ENCODE assay signal across 30 mouse cellular contexts in the genomic region with DNA sequence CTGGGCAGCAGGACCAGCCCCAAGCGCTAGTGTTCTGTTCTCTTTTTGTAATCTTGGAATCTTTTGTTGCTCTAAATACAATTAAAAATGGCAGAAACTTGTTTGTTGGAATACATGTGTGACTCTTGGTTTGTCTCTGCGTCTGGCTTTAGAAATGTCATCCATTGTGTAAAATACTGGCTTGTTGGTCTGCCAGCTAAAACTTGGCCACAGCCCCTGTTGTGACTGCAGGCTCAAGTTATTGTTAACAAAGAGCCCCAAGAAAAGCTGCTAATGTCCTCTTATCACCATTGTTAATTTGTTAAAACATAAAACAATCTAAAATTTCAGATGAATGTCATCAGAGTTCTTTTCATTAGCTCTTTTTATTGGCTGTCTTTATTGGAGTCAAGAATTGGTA.
DNase-seq lines count a peak whose midpoint lies in the region; ATAC-seq and TF ChIP-seq lines count a peak whose summit lies in the region.
"Had no signal": no experiment of that assay in that cellular context is flagged by ENCODE, and none has a peak within 500 bp of the region (broad histone marks: within the 10 kb centered on the region; RNA-seq: fewer than 3 reads in every experiment).

No protein-coding gene starts in this region.

- DNase-seq in heart, adult 18-20 months = peak; percentile 9 to 11
- no peak for DNase-seq in heart, postnatal 25 days (ENCODE audit: low spot score)
- DNase-seq in kidney, postnatal 4 days = peak; percentile 35 to 57
- peak; percentile 1 for DNase-seq in lung, postnatal 14 days
- no peak for DNase-seq in lung, postnatal 36 days
- peak; percentile 21 for DNase-seq in adipocyte (ENCODE audit: low spot score)
- no peak for DNase-seq in gastrocnemius, adult 2 months
- DNase-seq: adrenal gland, adult 2 months; adrenal gland, postnatal 14 days; B cell, adult 2 months; cerebellum, adult 11-12 months; cerebellum, adult 8-10 months; cerebellum, postnatal 10 days; cerebellum, postnatal 36 days; embryo, embryonic 11 days; gastrocnemius, postnatal 14 days; heart, postnatal 36 days had no signal

- no peaks in the 10 kb centered on the region for H3K9me3 ChIP-seq in kidney, embryonic 15.5 days (replicated peaks)
- H3K9me3 ChIP-seq: embryonic facial prominence, embryonic 10.5 days; embryonic facial prominence, embryonic 13.5 days; forebrain, embryonic 12.5 days; forebrain, embryonic 15.5 days; G1E; hindbrain, embryonic 10.5 days; hindbrain, embryonic 13.5 days had no signal

- ATAC-seq in kidney, embryonic 15.5 days (replicated peaks; ENCODE audit: low FRiP score) = no peak
- ATAC-seq: forebrain, embryonic 15.5 days; hindbrain, embryonic 16.5 days; Patski had no signal

- H3K27ac ChIP-seq in kidney, embryonic 15.5 days = no peak overlapping the region
- H3K27ac ChIP-seq in gastrocnemius, adult 2 months = no peak overlapping the region
- H3K27ac ChIP-seq: embryonic facial prominence, embryonic 10.5 days; embryonic facial prominence, embryonic 13.5 days; forebrain, embryonic 12.5 days; forebrain, embryonic 15.5 days; hindbrain, embryonic 10.5 days; hindbrain, embryonic 13.5 days had no signal

- H3K9ac ChIP-seq in kidney, embryonic 15.5 days = no peak overlapping the region
- H3K9ac ChIP-seq: embryonic facial prominence, embryonic 13.5 days; forebrain, embryonic 12.5 days; forebrain, embryonic 15.5 days; hindbrain, embryonic 13.5 days had no signal

- intact Hi-C loops in heart, postnatal 25 days (cut with DNase I) = no loop called here
- intact Hi-C loops in gastrocnemius, adult 2 months (cut with DNase I) = no loop called here

- peaks cover 8% of the 10 kb centered on the region for H3K27me3 ChIP-seq in kidney, embryonic 15.5 days
- H3K27me3 ChIP-seq: CH12.LX; forebrain, embryonic 15.5 days; hindbrain, embryonic 13.5 days had no signal

- no peaks in the 10 kb centered on the region for H3K36me3 ChIP-seq in kidney, embryonic 15.5 days
- H3K36me3 ChIP-seq: embryonic facial prominence, embryonic 10.5 days; embryonic facial prominence, embryonic 13.5 days; forebrain, embryonic 12.5 days; forebrain, embryonic 15.5 days; G1E; hindbrain, embryonic 10.5 days; hindbrain, embryonic 13.5 days had no signal

- no peak for TF ChIP-seq CTCF in gastrocnemius, adult 2 months (IDR thresholded peaks at IDR 0.05)

- H3K4me2 ChIP-seq in kidney, embryonic 15.5 days = no peak overlapping the region
- H3K4me2 ChIP-seq: embryonic facial prominence, embryonic 13.5 days; forebrain, embryonic 12.5 days; forebrain, embryonic 15.5 days; heart, embryonic 11.5 days; hindbrain, embryonic 13.5 days had no signal

- 79% methylated on average over 2 of the region's 2 CpGs for WGBS in kidney, embryonic 15.5 days

- H3K4me3 ChIP-seq in kidney, embryonic 15.5 days (replicated peaks) = no peak overlapping the region
- H3K4me3 ChIP-seq in gastrocnemius, adult 2 months = no peak overlapping the region
- H3K4me3 ChIP-seq: embryonic facial prominence, embryonic 10.5 days; embryonic facial prominence, embryonic 13.5 days; erythroblast, embryonic 14.5 days; forebrain, embryonic 12.5 days; forebrain, embryonic 15.5 days; hindbrain, embryonic 10.5 days; hindbrain, embryonic 13.5 days had no signal

- H3K4me1 ChIP-seq in kidney, embryonic 15.5 days = no peaks in the 10 kb centered on the region
- H3K4me1 ChIP-seq: embryonic facial prominence, embryonic 10.5 days; embryonic facial prominence, embryonic 13.5 days; forebrain, embryonic 12.5 days; forebrain, embryonic 15.5 days; hindbrain, embryonic 10.5 days; hindbrain, embryonic 13.5 days had no signal

Comparison
In these comparisons a context has a peak if more than half of its experiments do, and no peak if none do; other contexts are left out.
1. DNase-seq: peak in heart, adult 18-20 months (2 of 2), kidney, postnatal 4 days (2 of 2), lung, postnatal 14 days (single experiment) and adipocyte (single experiment); none in heart, postnatal 25 days (single experiment), lung, postnatal 36 days (single experiment) and gastrocnemius, adult 2 months (single experiment).